Mouse (Mus musculus) gastrocnemius, postnatal 14 days (tissue): ENCODE results near the gene Tet3. TPM values are rescaled to one million over a fixed set of nuclear protein-coding genes. Genes with fewer than 3 reads are reported as not detected.

Experiments used
- DNase-seq: peaks from one replicate; pipeline ENCODE4 v3.0.0; 2021; ENCODE audit warnings: mixed read lengths
- intact Hi-C: fragments of 180-260 bp; cut with DNase I; formaldehyde crosslinking; loops from one replicate; pipeline ENCODE4 v1.15.1; 2025; ENCODE audit warnings: low total_unique reads
- total RNA-seq, 2 experiments: library from RNA; stranded (reverse); gene quantifications; 2 replicates each; pipeline ENCODE4 v1.2.3; 2021

Tet3 gene
- total RNA-seq, 2 experiments from 2014 or later, result 30.4 to 36.7 TPM

DNA sequence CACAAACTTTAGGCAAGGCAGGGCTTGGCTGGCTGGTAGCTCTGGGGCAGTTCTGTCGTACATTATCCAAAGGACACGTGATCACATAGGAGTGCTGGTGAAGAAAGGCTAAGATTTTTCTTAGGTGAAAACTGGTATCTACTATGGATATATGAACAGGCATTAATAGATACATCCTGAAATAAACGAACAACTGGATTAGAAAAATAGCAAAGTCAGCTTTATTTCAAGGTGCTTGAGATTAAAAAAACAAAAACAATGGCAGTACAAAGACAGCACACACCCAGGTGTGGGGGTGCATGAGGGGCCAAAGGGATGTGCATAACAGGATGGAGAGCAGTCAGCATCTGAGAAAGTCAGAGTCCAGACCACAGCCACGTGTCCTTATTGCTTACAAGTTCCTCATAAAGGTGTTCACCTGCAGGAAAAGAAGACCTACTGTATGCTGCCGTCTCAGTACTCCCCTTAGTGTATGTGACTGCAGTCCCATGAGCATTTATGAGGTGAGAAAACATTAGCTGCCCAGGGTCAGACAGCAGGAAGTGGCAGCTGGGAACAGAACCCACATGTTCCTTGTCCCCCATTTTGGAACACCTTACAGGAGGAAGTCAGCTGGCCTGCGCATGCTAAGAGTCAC, 21.3 kb upstream of the Tet3 start:
- intact Hi-C loops, result no loop called here
- no peak for DNase-seq

DNA sequence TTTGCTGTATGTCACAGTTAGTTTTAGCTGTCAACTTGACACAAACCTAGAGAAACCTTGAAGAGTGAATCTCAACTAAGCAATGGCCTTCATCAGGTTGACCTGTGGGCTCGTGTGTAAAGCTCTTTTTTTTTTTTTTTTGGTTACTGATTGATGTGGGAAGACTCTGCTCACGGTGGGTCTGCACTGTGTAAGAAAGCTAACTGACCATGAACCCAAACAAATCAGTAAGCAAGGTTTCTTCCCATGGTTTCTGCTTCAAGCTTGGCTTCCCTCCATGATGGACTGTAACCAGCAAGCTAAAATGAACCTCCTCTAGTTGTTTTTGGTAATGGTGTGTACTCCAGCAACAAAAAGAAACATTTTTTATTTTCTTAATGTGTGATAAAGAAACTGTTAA, 20.3 kb upstream of the Tet3 start:
- no peak for DNase-seq
- intact Hi-C loops, result no loop called here

DNA sequence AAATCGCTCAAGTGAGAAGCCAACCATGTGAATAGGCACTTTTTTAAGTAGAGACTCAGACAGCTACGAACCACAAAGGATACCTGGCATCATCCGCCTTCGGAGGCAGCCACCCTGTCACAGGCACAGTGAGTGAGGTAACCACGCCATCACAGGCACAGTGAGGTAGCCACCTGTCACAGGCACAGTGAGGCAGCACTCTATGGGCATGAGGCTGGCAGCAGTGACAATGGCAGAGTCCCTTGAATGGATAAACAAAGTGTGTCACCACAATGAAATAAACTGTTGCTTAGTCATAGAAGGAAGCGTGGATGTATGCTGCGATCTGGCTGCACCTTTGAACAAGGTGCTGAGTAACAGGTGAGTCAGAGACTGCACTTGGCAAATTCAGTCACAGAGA, 19.7 kb upstream of the Tet3 start:
- intact Hi-C loops, result no loop called here
- DNase-seq, result no peak

DNA sequence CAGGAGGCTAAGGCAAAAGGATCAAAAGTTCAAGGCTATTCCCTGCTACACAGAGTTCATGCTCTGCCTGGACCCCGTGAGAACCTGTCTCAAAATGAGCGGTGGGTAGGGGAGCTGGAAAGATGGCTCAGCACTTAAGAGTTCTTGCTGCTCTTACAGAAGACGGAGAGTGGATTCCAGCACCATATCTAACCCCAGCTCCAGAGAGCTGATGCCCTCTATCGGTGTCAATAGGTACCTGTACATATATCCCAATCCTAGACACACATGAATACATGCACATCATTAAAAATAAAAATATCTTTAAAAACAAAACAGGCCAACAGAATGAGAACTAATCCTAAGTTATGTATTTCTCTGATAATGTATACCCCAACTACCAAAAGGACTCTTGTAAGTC, 19.3 kb upstream of the Tet3 start:
- DNase-seq, result no peak
- intact Hi-C loops, result no loop called here

DNA sequence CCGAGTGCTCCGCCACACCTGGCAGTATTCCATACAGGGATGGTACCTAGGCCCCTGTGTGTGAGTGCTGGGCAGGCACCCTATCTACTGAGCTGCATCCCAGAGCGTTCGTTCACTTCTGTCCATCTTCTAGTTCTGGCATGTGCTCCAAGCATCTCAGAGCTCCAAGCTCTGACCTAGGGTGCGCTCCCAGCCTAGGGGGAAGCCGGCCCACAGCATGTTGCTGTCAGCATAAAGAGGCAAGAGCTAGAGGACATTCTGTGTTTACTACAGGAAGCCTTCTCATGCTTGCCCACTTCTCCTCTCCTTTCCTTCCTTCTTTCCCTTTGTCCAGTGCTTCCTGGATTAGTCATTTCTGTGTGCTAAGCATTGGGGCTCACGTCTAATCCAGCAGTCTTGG, 16.5 kb upstream of the Tet3 start:
- intact Hi-C loops, result no loop called here
- DNase-seq, result no peak

DNA sequence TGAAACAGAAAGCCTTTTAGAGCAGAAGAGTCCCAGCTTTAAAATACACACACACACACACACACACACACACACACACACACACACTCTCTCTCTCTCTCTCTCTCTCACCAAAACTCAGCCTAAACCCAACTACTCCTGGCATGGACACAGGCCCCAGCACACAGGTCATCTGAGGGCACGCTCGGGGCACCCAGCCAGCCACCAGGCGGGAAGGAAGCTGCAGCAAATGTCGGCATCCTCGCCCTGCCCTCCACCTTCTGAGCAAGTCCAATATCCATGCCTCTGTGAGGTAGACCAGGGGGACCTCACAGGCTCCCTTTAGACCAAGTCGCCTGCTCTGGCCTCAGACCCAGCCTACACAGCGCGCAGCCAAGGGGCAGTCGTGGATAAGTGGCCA, 14.4 kb upstream of the Tet3 start:
- peak; percentile 67 for DNase-seq
- intact Hi-C loops, result no loop called here

DNA sequence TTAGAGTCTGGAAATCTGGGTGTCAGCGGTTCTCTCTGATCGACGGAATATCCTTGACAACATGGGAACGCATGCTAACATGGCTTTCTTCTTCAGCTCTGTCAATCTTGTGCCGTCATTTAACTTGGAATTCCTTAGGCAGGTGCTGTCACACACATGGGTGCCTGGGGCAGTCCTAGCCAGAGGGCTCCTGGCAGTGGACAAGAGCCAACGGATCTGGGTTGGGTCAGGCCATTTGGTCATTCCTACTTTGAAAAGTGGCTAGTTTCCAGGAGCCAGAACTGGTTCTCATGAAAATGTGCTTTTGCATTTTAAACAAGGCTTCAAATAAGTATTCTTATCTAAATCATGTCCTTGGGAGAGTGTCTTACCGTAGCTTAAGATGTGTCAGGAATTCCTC, 12.9 kb upstream of the Tet3 start:
- DNase-seq, result no peak

DNA sequence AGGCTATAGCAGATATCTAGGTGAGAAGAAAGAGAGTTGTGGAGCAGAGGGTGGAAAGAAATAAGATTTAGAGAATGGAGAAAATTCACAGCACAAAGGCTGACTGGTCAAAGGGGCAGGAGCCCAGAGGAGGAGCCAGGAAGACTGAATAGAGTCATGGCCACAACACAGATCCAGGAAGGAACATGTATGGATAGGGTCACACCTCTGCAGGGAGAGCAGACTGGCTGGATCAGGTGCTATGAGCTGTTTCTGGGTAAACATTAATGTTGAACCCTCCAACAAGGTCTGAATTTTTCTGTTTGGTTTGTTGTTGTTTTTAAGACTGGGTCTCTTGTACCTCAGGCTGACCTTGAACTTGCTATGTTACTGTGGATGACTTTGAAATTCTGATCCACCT, 5.1 kb upstream of the Tet3 start:
- intact Hi-C loops, result no loop called here
- DNase-seq, result no peak

More for the DNA sequence above, 12.9 kb upstream of the Tet3 start:
- intact Hi-C loops, result no loop called here

DNA sequence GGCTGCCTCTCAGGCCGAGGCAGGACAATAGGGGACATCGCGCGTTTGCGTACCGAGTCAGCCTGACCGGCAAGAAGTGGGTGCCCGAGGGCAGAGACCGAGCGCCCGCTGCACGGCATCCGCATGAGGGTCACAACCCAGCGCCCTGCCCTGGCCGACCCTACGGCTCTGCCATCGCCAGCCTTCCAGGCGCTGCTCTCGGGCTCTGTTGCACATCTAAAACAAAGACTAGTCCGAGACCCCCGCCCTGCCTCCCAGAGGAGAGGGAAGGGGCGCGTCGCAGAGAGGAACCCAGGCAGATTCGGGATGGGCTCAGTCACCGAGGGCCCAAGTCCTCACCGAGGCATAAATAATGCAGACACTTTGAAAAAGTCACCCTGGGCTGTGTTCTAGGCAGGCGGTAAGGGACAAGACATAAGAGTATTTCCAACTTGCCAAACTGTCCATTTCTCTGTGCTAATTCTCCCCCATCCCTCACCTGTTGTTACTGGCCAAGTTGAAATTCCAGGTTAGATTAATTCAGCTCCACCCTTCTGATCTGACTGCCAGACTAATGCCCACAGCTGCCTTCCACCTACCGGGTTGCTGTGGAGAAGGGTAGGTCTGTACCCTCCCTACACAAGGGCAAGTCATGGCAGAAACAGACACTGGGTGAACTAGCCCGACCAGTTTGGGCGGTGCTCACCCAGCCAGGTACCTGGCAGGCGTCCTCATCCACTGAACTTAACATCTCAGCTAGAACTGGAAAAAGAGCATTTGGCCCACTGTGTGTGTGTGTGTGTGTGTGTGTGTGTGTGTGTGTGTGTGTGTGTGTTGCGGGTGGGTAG, 1.7 kb downstream of the Tet3 start:
- intact Hi-C loops, result loop anchor here (5.0 kb wide), 1 partner anchor 80 kb away; no protein-coding TSS in a partner anchor
- DNase-seq, result no peak

DNA sequence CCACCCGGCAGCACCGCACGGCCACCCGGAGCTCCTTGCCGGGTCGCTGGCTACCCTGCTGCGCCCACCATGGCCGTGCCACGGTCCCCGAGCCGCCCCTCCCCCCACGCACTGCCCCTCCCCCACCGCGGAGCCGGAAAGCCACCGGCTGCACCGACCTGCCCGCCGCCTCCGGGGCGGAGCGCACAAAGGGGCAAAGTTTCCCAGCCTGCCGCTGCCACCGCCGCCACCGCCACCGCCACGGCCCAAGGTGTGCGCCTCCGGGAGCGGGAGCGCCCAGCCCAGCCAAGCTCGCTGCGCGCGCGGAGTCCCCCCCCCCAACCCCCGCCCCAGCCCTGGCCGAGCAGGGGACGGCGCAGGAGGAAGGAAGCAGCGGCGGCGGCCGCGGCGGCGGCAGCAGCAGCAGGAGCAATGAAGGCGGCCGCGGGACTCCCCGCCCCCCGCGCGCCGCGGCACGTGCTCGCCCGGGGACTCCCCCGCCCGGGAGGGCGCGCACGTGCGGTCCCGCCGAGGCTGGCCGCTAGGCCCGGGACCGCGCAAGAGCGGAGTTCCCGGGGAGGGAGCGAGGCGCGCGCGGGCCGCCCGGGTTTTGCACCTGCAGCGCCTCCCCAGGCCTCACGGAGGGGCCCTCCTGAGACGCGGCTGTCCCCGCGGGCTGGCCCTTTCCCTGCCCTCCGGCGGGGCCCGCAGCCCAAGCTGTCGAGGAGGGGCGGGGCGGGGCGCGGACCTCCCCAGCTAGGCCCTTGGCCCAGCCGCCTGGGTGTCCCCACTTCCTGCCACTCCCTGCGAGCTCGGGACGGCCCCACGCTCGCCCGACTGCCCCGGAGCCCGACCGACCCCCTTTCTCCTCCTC, 2.5 kb downstream of the Tet3 start:
- DNase-seq, result peak; percentile 80
- intact Hi-C loops, result loop anchor here (5.0 kb wide), 1 partner anchor 79 kb away; no protein-coding TSS in a partner anchor

DNA sequence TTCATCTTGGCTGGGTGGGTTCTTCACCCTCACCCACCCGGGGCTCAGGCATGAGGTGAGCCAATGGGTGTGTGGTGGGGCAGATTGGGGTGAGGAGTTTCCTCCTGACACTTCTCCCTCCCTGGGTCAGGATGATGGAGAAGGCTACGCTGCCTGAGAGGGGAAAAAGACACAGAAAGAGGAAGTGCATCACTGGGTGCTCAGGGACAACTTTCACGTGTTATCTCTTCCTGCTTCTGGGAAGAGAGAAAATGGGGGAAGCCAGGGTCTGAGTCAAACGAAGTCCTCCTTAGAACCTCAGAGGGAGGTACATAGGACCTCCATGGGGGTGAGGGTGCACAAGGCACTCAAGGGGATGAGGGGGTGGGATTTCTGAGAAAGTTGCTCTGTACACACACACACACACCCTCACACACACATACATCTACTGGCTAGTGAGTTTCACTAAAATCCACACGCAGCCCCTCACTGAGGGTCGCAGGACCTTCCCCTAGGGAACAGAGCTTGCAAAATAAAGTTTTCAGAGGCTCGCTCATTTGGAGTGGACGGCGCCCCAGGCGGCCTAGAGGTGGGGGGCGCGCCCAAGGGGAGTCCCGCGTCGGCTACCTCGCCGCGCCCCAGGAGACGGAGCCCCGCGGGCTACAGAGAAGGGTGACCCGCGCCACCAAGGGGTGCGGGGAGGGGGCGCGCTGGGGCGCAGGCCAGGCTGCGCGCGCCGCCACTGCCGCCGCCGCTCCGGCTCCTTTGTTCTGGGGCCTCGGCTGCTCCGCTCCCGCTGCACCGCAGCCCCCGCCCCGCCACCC, 3.4 kb downstream of the Tet3 start:
- peak; percentile 37 for DNase-seq
- intact Hi-C loops, result loop anchor here (5.0 kb wide), 1 partner anchor 78 kb away; no protein-coding TSS in a partner anchor

DNA sequence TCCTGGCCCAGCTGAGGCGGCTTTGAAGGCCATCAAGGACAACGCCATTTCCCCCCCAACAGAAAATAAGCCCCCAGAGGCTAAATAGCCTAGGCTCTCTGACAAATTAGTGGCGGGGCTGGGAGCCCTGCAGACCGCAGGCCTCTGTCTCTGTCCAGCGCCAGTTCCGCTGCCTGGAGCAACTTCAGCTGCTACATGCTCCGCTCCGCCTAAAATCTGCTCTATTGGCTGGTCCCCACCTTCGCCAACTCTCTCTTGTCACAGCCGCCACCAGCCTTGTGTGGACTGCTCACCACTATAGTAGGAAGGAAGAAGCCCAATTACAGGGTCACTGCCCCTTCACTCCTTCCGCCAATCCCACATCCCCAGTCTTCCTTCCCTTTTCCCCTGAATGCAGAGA, 5.2 kb downstream of the Tet3 start:
- DNase-seq, result no peak
- intact Hi-C loops, result no loop called here

DNA sequence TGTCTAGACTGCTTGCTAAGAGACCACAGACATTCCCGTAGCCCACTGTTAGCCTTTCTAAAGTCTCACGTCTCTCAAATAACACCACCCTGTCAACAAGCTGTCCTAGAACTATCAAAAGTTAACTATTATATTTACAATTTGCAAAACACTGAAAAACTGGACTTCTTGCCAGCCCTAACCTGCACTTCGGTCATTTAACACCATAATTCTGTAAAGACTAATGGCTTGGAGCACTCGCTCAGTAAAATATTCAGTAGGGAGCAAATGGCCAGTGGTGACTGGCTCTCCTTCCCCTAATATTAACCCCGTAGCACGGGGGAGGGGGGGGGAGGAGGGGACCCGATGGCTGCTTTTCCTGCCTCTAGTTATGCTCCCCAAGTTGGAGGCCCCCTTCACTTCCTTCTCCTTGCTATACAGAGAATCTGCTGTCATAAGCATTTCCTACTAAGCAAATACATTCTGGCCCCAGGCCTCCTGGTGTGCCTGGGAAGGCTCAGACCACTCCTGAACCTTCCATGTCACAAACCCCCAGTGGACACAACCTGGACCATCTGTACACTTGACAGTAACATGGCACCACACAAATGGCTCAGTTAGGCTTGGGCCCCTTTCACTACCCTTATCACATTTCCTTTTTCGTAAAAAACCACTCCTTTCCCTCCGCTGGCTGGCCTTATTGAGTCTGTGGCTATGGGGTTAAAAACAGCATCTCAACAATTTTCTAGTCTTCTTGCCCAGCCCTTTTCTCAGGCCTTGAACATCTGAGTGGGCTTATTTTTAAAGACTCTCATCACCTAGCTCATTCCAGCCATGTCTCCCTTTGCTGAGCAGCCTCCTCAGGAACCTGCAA, 8.2 kb downstream of the Tet3 start:
- no peak for DNase-seq
- intact Hi-C loops, result no loop called here

DNA sequence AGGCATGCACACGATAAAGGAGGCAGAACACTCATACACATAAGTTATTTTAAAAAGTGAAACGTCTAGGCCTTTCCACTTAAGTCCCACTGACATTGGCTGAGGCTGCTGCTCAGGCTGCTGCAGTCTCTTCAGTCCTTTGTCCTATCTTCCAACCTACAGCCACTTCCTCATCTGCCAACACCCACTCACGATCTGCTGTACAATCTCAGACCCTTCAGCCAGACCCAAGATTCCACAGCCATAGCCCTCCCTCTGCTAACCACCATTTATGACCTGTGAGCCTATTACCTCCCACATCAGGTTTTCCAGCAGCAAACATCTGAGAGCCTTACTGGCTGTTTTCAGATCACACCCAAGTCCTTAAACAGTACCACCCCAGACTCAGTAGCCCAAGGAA, 9.4 kb downstream of the Tet3 start:
- intact Hi-C loops, result no loop called here
- DNase-seq, result no peak

DNA sequence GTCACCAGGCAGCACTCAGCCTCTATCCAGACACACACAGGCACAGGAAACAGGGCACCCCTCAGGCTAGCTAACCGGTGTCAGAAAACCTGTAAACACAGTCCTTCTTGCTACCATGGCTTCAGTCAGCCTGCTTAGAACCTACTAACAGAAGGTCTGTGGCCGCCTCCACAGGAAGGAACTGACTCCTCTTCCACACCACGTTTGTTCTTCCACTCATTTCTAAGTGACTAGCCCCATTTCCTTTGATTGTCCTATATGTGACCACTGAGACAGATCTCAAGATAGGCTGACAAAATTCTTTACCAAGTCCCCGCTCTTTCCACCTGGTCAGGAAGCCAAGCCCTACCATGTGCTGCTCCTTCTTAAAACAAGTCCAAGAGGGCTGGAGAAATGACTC, 10.0 kb downstream of the Tet3 start:
- intact Hi-C loops, result no loop called here
- no peak for DNase-seq

DNA sequence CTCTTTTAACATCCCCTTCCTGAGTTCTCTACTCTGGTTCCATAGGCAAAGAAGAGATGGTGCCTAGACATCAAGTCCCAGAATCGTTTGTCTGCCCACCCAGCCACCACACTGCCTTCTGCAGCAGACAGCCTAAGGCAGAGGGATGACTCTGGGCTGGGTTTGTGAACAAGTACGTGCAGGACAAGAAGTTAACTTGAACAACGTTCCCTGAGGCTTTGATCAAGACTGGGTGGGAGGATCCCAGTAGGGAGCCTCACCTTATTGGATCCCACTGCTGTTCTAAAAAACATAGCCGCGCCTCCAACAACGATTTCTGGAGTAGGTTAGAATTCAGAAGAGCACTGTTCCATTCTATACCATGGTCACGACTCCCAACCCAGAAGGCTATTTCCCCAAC, 11.9 kb downstream of the Tet3 start:
- intact Hi-C loops, result no loop called here
- no peak for DNase-seq

DNA sequence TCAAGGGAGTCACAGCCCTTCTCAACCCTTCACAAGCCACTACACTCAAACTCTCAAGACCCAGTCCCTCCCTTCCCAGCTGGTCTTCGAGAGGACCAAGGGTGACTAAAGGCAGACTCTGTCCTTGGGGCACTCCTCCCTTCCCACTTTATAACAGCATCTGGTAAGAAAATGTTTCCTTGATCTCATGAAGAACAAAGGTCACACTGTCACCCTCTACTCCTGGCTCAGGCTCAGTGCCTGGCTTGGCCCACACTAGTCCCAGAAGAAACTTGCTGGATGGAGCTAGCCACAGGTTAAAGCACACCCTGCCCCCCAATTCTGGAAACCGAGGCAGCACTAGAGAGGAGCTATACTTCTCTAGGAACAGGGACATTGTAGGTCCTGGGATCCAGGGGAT, 13.1 kb downstream of the Tet3 start:
- intact Hi-C loops, result no loop called here
- no peak for DNase-seq
